Mouse (Mus musculus): ENCODE results near the gene Slc6a13. TPM values are rescaled to one million over a fixed set of nuclear protein-coding genes. Genes with fewer than 3 reads are reported as not detected.
A peak's percentile ranks its signal among the peaks of the same experiment; 100 is the strongest.

Gene Slc6a13
- polyA plus RNA-seq (2015; fragmentation: Nextera tagmentation; extraction: Ambion mirVana), result 8.5 and 9.2 TPM in 2 replicates

DNA sequence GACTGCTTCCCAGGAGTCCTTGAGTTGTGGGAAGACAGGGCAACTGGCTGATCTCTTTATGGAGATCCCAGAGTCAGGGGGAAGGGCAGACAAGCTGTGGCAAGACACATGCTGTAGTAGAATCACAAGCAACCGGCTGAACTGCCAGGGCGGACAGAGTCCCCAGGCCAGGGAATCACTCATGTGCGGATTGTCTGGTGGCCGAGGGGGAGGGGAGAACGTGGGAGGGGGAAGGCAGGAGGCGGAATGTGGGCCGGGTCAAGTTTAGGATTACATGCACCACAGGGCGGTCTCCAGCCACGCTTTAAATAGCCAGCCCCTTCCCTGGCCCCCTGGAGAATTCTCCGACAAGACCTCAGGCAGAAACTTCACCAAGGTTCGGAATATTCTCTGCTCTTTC is at the start of gene Slc6a13:
Gene Slc6a13 (plus strand): TSS at position 274 of the 400 bp plus-strand sequence.
- Histone ChIP-seq H3K36me3 (no peaks in the 10 kb centered on the region), H3K9me3 (no peaks in the 10 kb centered on the region), H3K4me1 (peaks cover 26% of the 10 kb centered on the region), H3K9ac (peak within 1 kb of the TSS; percentile 20; the same call in 1 of the 2 replicates), H3K27ac (replicated peaks) (peak within 1 kb of the TSS; percentile 34; the same call in 1 of the 2 replicates), H3K4me3 (peak within 1 kb of the TSS; percentile 37), H3K4me2 (peak within 1 kb of the TSS; percentile 63), H3K27me3 (replicated peaks) (peaks cover 5% of the 10 kb centered on the region; the same call in 1 of the 2 replicates)
- WGBS, result 0% methylated on average over 11 of the region's 11 CpGs
- peak; percentile 34; the same call in 1 of the 2 replicates for ATAC-seq (ENCODE audit: extremely low read depth, insufficient number of reproducible peaks, low FRiP score, low TSS enrichment)

GRCm38 (mm10) chr6:121250406-121250805 is 49.6 kb upstream of the Slc6a13 start:
- Histone ChIP-seq H3K9ac (no peak overlapping the region), H3K9me3 (no peaks in the 10 kb centered on the region), H3K36me3 (no peaks in the 10 kb centered on the region), H3K4me3 (no peak overlapping the region), H3K4me1 (peaks cover under 1% of the 10 kb centered on the region; the same call in 1 of the 2 replicates), H3K27ac (replicated peaks) (no peak overlapping the region), H3K27me3 (replicated peaks) (peaks cover 14% of the 10 kb centered on the region), H3K4me2 (no peak overlapping the region)
- 69% methylated on average over 1 of the region's 1 CpGs for WGBS
- no peak for ATAC-seq (ENCODE audit: extremely low read depth, insufficient number of reproducible peaks, low FRiP score, low TSS enrichment)

DNA sequence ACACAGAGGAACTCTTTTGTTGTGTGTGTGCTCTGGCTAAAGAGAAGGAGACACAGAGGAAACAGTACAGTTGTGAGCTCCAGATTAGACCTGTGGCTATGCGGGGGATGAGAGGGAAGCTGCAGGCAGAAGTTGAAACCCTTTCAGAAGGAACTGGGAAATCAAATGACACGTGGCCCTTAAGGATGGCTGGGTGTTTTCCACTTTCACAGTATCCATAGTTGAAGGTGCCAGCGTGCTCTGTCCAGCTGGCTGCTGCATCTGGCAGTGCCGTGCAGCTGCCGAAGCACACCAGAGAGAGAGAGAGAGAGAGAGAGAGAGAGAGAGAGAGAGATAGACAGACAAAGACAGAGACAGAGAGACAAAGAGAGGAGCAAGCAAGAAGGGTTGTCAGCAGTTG is 48.8 kb upstream of the Slc6a13 start:
- Histone ChIP-seq H3K9ac (no peak overlapping the region), H3K4me1 (peaks cover 5% of the 10 kb centered on the region; the same call in 1 of the 2 replicates), H3K9me3 (no peaks in the 10 kb centered on the region), H3K27ac (replicated peaks) (no peak overlapping the region), H3K4me2 (no peak overlapping the region), H3K36me3 (no peaks in the 10 kb centered on the region), H3K27me3 (replicated peaks) (peaks cover 14% of the 10 kb centered on the region), H3K4me3 (no peak overlapping the region)
- no peak for ATAC-seq (ENCODE audit: extremely low read depth, insufficient number of reproducible peaks, low FRiP score, low TSS enrichment)
- 53% methylated on average over 5 of the region's 5 CpGs for WGBS

DNA sequence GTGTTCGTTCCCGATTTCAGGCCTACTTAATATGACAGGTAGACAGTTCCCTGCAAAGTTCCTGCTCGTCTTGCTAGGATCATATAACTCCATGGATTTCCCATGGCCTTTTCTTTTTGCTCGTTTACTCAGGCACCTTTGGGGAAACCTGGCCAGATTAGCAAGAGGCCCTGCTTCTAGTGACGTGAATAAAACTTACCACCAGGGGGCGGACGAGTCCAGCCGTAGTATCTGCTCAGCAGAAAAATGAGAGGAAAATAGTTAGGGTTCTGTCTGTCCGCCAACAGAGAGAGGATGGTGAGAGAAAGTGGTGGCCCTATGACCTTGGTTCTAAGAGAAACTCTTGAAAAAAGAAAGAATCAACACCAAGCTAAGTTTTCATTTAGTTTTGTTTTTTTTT is 39.5 kb upstream of the Slc6a13 start:
- H3K4me3 ChIP-seq, result no peak overlapping the region
- peaks cover 5% of the 10 kb centered on the region for H3K9me3 ChIP-seq
- ATAC-seq (ENCODE audit: extremely low read depth, insufficient number of reproducible peaks, low FRiP score, low TSS enrichment), result no peak
- no peak overlapping the region for H3K27ac ChIP-seq (replicated peaks)
- H3K27me3 ChIP-seq (replicated peaks), result no peaks in the 10 kb centered on the region
- no peak overlapping the region for H3K4me2 ChIP-seq
- H3K9ac ChIP-seq, result no peak overlapping the region
- no peaks in the 10 kb centered on the region for H3K36me3 ChIP-seq
- peaks cover 3% of the 10 kb centered on the region; the same call in 1 of the 2 replicates for H3K4me1 ChIP-seq
- WGBS, result 27% methylated on average over 9 of the region's 9 CpGs

DNA sequence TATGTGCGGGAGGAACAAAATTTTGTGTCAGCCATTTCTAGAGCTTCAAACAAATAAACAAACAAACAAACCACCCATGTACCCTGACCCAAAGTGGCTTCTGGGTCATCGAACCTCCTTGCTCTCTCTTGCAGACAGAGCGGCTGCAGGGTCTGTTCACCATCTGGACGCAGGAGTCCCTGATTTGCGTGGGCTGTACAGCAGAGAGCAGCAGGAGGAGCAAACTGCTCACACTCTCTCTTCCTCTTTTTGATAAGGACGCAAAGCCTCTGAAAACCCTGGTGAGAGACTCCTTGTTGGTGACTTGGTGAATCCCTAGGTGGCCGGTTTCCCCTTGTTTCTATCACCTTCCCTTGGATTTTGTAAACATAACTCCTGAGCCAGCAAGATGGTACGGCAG is 38.8 kb upstream of the Slc6a13 start:
- WGBS, result 56% methylated on average over 8 of the region's 8 CpGs
- no peak for ATAC-seq (ENCODE audit: extremely low read depth, insufficient number of reproducible peaks, low FRiP score, low TSS enrichment)
- H3K4me3 ChIP-seq, result no peak overlapping the region
- no peak overlapping the region for H3K27ac ChIP-seq (replicated peaks)
- H3K4me1 ChIP-seq, result no peaks in the 10 kb centered on the region
- no peaks in the 10 kb centered on the region for H3K27me3 ChIP-seq (replicated peaks)
- no peak overlapping the region for H3K4me2 ChIP-seq
- no peak overlapping the region for H3K9ac ChIP-seq
- H3K36me3 ChIP-seq, result no peaks in the 10 kb centered on the region
- H3K9me3 ChIP-seq, result peaks cover 5% of the 10 kb centered on the region

DNA sequence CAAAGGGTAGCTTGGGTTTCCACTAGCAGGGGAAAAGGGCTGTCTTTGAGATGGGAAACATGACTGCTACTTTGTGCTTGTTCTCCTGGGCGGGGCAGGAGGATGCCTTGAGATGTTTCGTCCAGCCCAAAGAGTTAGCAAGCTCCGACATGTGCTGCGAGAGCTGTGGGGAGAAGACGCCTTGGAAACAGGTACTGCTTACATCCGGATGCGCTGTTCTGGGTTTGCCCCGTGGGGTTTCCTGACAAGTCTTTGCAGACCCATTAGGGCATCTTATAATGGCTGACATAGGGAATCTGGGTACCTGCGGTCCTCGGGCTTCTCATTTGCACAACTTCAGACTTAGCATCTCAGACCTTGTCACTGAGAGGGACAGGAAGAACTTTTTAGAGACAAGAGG is 38.0 kb upstream of the Slc6a13 start:
- WGBS, result 87% methylated on average over 10 of the region's 10 CpGs
- Histone ChIP-seq H3K4me2 (no peak overlapping the region), H3K27ac (replicated peaks) (no peak overlapping the region), H3K27me3 (replicated peaks) (no peaks in the 10 kb centered on the region), H3K4me1 (no peaks in the 10 kb centered on the region), H3K9me3 (peaks cover 5% of the 10 kb centered on the region), H3K9ac (no peak overlapping the region), H3K4me3 (no peak overlapping the region), H3K36me3 (no peaks in the 10 kb centered on the region)
- ATAC-seq (ENCODE audit: extremely low read depth, insufficient number of reproducible peaks, low FRiP score, low TSS enrichment), result no peak

- H3K27ac ChIP-seq (replicated peaks), result no peak overlapping the region
- WGBS, result 84% methylated on average over 11 of the region's 11 CpGs
- no peak for ATAC-seq (ENCODE audit: extremely low read depth, insufficient number of reproducible peaks, low FRiP score, low TSS enrichment)
These were observed 37.5 kb upstream of the Slc6a13 start for GRCm38 (mm10) chr6:121262496-121262895.

DNA sequence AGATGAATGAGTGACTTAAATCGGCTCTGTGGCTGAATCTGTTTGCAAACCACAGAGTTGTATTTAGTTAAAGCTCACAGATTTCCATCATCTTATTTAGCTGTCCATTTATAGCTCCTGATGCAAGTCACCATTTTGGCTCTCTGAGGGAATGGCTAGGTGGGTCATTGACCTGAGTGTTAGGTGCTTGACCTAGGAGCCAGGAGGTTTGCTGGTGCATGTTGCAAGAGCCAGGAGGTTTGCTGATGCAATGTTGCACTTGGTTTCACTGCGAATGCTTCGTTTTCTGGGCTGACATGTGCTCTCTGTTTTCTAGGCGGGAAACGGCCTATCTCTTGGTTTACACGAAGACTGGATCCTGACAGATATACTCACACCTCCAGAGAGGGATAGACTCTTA is 29.9 kb upstream of the Slc6a13 start:
- Histone ChIP-seq H3K36me3 (no peaks in the 10 kb centered on the region), H3K4me2 (no peak overlapping the region), H3K4me3 (no peak overlapping the region), H3K4me1 (no peaks in the 10 kb centered on the region), H3K9ac (no peak overlapping the region), H3K27ac (replicated peaks) (no peak overlapping the region), H3K9me3 (no peaks in the 10 kb centered on the region), H3K27me3 (replicated peaks) (no peaks in the 10 kb centered on the region; the same call in 1 of the 2 replicates)
- WGBS, result 71% methylated on average over 6 of the region's 6 CpGs
- no peak for ATAC-seq (ENCODE audit: extremely low read depth, insufficient number of reproducible peaks, low FRiP score, low TSS enrichment)

More at GRCm38 (mm10) chr6:121262496-121262895, 37.5 kb upstream of the Slc6a13 start:
- H3K4me2 ChIP-seq, result no peak overlapping the region
- H3K9ac ChIP-seq, result no peak overlapping the region
- H3K27me3 ChIP-seq (replicated peaks), result no peaks in the 10 kb centered on the region
- H3K36me3 ChIP-seq, result no peaks in the 10 kb centered on the region
- peaks cover 4% of the 10 kb centered on the region for H3K9me3 ChIP-seq
- no peaks in the 10 kb centered on the region for H3K4me1 ChIP-seq
- H3K4me3 ChIP-seq, result no peak overlapping the region

DNA sequence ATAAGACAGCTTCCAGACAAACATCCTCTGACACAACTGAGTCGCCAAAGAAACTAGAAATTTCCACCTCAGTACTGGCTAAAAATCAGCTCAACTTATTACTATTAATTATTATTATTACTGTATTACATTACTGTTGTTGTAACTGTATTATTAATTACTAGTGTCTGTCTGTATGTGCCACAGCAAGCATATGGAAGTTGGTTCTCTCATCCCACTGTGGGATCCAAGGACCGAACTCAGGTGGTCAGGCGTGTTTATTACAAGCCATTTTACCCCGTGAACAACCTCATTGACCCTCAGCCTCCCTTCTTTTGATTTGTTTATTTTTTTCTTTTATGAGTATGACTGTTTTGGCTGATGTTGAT is 28.3 kb upstream of the Slc6a13 start:
- H3K27me3 ChIP-seq (replicated peaks), result no peaks in the 10 kb centered on the region; the same call in 1 of the 2 replicates
- H3K4me3 ChIP-seq, result no peak overlapping the region
- H3K27ac ChIP-seq (replicated peaks), result no peak overlapping the region
- no peaks in the 10 kb centered on the region for H3K9me3 ChIP-seq
- peak overlapping the region; percentile 76; the same call in 1 of the 2 replicates for H3K4me2 ChIP-seq
- H3K36me3 ChIP-seq, result no peaks in the 10 kb centered on the region
- no peaks in the 10 kb centered on the region for H3K4me1 ChIP-seq
- WGBS, result 8% methylated on average over 4 of the region's 4 CpGs
- no peak overlapping the region for H3K9ac ChIP-seq
- no peak for ATAC-seq (ENCODE audit: extremely low read depth, insufficient number of reproducible peaks, low FRiP score, low TSS enrichment)

- 17% methylated on average over 17 of the region's 17 CpGs for WGBS
- peak overlapping the region; percentile 46 for H3K27ac ChIP-seq (replicated peaks)
- H3K9ac ChIP-seq, result peak overlapping the region; percentile 64
- H3K4me1 ChIP-seq, result no peaks in the 10 kb centered on the region
- no peaks in the 10 kb centered on the region for H3K36me3 ChIP-seq
- ATAC-seq (ENCODE audit: extremely low read depth, insufficient number of reproducible peaks, low FRiP score, low TSS enrichment), result peak; percentile 71; the same call in 1 of the 2 replicates
- no peaks in the 10 kb centered on the region for H3K9me3 ChIP-seq
- H3K4me3 ChIP-seq, result peak overlapping the region; percentile 59
- H3K4me2 ChIP-seq, result peak overlapping the region; percentile 76
- H3K27me3 ChIP-seq (replicated peaks), result no peaks in the 10 kb centered on the region; the same call in 1 of the 2 replicates
These were observed 27.8 kb upstream of the Slc6a13 start for GRCm38 (mm10) chr6:121272075-121272800.

DNA sequence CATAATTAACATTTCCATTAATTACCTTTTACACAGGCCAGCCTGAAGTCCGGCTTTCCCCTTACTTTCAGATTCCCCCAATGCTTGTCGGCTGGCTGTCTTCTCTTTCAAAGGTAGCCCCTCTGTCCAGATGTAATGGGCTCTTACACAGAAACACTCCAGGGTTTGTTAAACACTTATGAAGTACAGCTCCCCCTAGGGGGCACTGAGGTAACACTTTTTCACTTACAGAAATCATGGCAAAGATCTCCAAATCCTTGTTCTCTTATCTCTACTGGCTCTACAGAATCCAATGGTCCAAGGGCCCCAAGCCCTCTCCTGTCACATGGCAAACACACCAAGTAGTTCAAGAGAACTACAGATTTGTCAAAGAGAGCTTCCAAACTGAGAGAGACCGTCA is 25.7 kb upstream of the Slc6a13 start:
- no peak overlapping the region for H3K4me3 ChIP-seq
- H3K4me2 ChIP-seq, result no peak overlapping the region
- no peaks in the 10 kb centered on the region for H3K36me3 ChIP-seq
- H3K4me1 ChIP-seq, result no peaks in the 10 kb centered on the region
- H3K9me3 ChIP-seq, result no peaks in the 10 kb centered on the region
- ATAC-seq (ENCODE audit: extremely low read depth, insufficient number of reproducible peaks, low FRiP score, low TSS enrichment), result no peak
- H3K9ac ChIP-seq, result no peak overlapping the region
- H3K27ac ChIP-seq (replicated peaks), result no peak overlapping the region
- 81% methylated on average over 3 of the region's 3 CpGs for WGBS
- H3K27me3 ChIP-seq (replicated peaks), result no peaks in the 10 kb centered on the region; the same call in 1 of the 2 replicates

GRCm38 (mm10) chr6:121284132-121284531 is 15.9 kb upstream of the Slc6a13 start:
- no peaks in the 10 kb centered on the region for H3K27me3 ChIP-seq (replicated peaks)
- H3K36me3 ChIP-seq, result no peaks in the 10 kb centered on the region
- no peak overlapping the region for H3K27ac ChIP-seq (replicated peaks)
- no peak overlapping the region for H3K4me3 ChIP-seq
- ATAC-seq (ENCODE audit: extremely low read depth, insufficient number of reproducible peaks, low FRiP score, low TSS enrichment), result no peak
- H3K4me2 ChIP-seq, result no peak overlapping the region
- no peak overlapping the region for H3K9ac ChIP-seq
- WGBS, result 79% methylated on average over 5 of the region's 5 CpGs
- H3K9me3 ChIP-seq, result no peaks in the 10 kb centered on the region
- H3K4me1 ChIP-seq, result no peaks in the 10 kb centered on the region

All from heart, embryonic 13.5 days (tissue).